Mouse (Mus musculus) kidney, embryonic 14.5 days (tissue): ENCODE measurements around the gene Ccne1. TPM values are rescaled to one million over a fixed set of nuclear protein-coding genes. Genes with fewer than 3 reads are reported as not detected.

Source experiments
- ATAC-seq: fragments of 200-750 bp; cut with Nextera tagmentation; 2 replicates; pipeline ENCODE4 v1.8.0; 2017; ENCODE audit warnings: moderate number of reproducible peaks, mild to moderate bottlenecking, moderate TSS enrichment, moderate library complexity; ENCODE audit not compliant: low FRiP score, low TSS enrichment
- H3K27ac ChIP-seq: fragments of 300-500 bp; sonication (generic); 2 replicates; pipeline ENCODE4 v1.5.1; 2014; ENCODE audit warnings: low read depth, mild to moderate bottlenecking, low read length, moderate library complexity, mixed read lengths
- H3K27me3 ChIP-seq: fragments of 300-500 bp; sonication (generic); 2 replicates; pipeline ENCODE4 v1.6.1; 2014; ENCODE audit warnings: mild to moderate bottlenecking, low read length; ENCODE audit not compliant: control insufficient read depth, insufficient read depth
- H3K36me3 ChIP-seq: fragments of 300-500 bp; sonication (generic); 2 replicates; pipeline ENCODE4 v1.6.1; 2014; ENCODE audit warnings: low read length, mixed read lengths; ENCODE audit not compliant: control insufficient read depth, insufficient read depth
- H3K4me1 ChIP-seq: fragments of 300-500 bp; sonication (generic); 2 replicates; pipeline ENCODE4 v1.6.1; 2014; ENCODE audit warnings: low read length, mixed read lengths; ENCODE audit not compliant: control insufficient read depth, insufficient read depth
- H3K4me2 ChIP-seq: fragments of 300-500 bp; sonication (generic); replicated peaks from 2 replicates; pipeline ENCODE4 v1.6.1; 2014; ENCODE audit warnings: low read depth, mild to moderate bottlenecking, low read length
- H3K4me3 ChIP-seq: fragments of 300-500 bp; sonication (generic); 2 replicates; pipeline ENCODE4 v1.5.1; 2014; ENCODE audit warnings: mild to moderate bottlenecking, low read length
- H3K9ac ChIP-seq: fragments of 300-500 bp; sonication (generic); 2 replicates; pipeline ENCODE4 v1.6.1; 2014; ENCODE audit warnings: low read depth, mild to moderate bottlenecking, low read length, moderate library complexity
- H3K9me3 ChIP-seq: fragments of 300-500 bp; sonication (generic); 2 replicates; pipeline ENCODE4 v1.6.1; 2016; ENCODE audit warnings: low read length; ENCODE audit not compliant: control insufficient read depth
- WGBS: fragments of 180-500 bp; shearing (Covaris S2); extraction: QIAGEN DNeasy Blood & Tissue Kit; methylation state at CpG from one replicate; pipeline ENCODE4 v1.1.7; 2014; 5-methylcytosine and 5-hydroxymethylcytosine counted together
- polyA plus RNA-seq: library from polyadenylated mRNA; unstranded; fragments of >200 nt; fragmentation: Nextera tagmentation; extraction: Ambion mirVana; gene quantifications from 2 replicates; pipeline ENCODE4 v1.2.1, GENCODE M21; 2014

Gene Ccne1
- 89.3 and 100 TPM in 2 replicates for polyA plus RNA-seq

- Histone ChIP-seq H3K4me1 (peaks cover 20% of the 10 kb centered on the region), H3K4me2 (peak within 1 kb of the TSS; percentile 92), H3K4me3 (peak within 1 kb of the TSS; percentile 89), H3K27ac (peak within 1 kb of the TSS; percentile 78), H3K27me3 (no peaks in the 10 kb centered on the region), H3K9ac (peak within 1 kb of the TSS; percentile 88), H3K36me3 (peaks cover 12% of the 10 kb centered on the region; the same call in 1 of the 2 replicates), H3K9me3 (no peaks in the 10 kb centered on the region)
- peak; percentile 93 for ATAC-seq
- under 1% methylated on average over 87 of the region's 102 CpGs for WGBS
These were observed at the start of gene Ccne1 for GRCm38 (mm10) chr7:38107371-38108259. Gene Ccne1 (minus strand): TSS chr7:38107534.

GRCm38 (mm10) chr7:38155829-38156228 lies 48.5 kb upstream of the Ccne1 start:
- Histone ChIP-seq H3K9me3 (no peaks in the 10 kb centered on the region), H3K4me2 (no peak overlapping the region), H3K27me3 (no peaks in the 10 kb centered on the region), H3K27ac (no peak overlapping the region), H3K36me3 (no peaks in the 10 kb centered on the region), H3K4me1 (no peaks in the 10 kb centered on the region), H3K4me3 (no peak overlapping the region), H3K9ac (no peak overlapping the region)
- 86% methylated on average over 5 of the region's 5 CpGs for WGBS
- no peak for ATAC-seq

- WGBS, result 87% methylated on average over 3 of the region's 3 CpGs
- no peak for ATAC-seq
These were observed 45.2 kb upstream of the Ccne1 start for GRCm38 (mm10) chr7:38152571-38152970.

GRCm38 (mm10) chr7:38151706-38152312 lies 44.5 kb upstream of the Ccne1 start:
- Histone ChIP-seq H3K4me2 (no peak overlapping the region), H3K27ac (no peak overlapping the region), H3K4me3 (no peak overlapping the region), H3K9me3 (no peaks in the 10 kb centered on the region), H3K9ac (no peak overlapping the region), H3K4me1 (no peaks in the 10 kb centered on the region), H3K27me3 (no peaks in the 10 kb centered on the region), H3K36me3 (no peaks in the 10 kb centered on the region)
- WGBS, result 59% methylated on average over 13 of the region's 14 CpGs
- no peak for ATAC-seq

More at GRCm38 (mm10) chr7:38152571-38152970, 45.2 kb upstream of the Ccne1 start:
- Histone ChIP-seq H3K4me2 (no peak overlapping the region), H3K9me3 (no peaks in the 10 kb centered on the region), H3K4me3 (no peak overlapping the region), H3K27me3 (no peaks in the 10 kb centered on the region), H3K27ac (no peak overlapping the region), H3K4me1 (no peaks in the 10 kb centered on the region), H3K36me3 (no peaks in the 10 kb centered on the region), H3K9ac (no peak overlapping the region)

- Histone ChIP-seq H3K9me3 (no peaks in the 10 kb centered on the region), H3K4me3 (no peak overlapping the region), H3K4me1 (no peaks in the 10 kb centered on the region), H3K27me3 (no peaks in the 10 kb centered on the region), H3K36me3 (no peaks in the 10 kb centered on the region), H3K9ac (no peak overlapping the region), H3K27ac (no peak overlapping the region), H3K4me2 (no peak overlapping the region)
- 90% methylated on average over 6 of the region's 6 CpGs for WGBS
- no peak for ATAC-seq
These were observed 40.1 kb upstream of the Ccne1 start for GRCm38 (mm10) chr7:38147477-38147876.

- H3K9me3 ChIP-seq, result no peaks in the 10 kb centered on the region
- no peaks in the 10 kb centered on the region for H3K27me3 ChIP-seq
- peak; percentile 68 for ATAC-seq
- no peaks in the 10 kb centered on the region for H3K4me1 ChIP-seq
- H3K36me3 ChIP-seq, result no peaks in the 10 kb centered on the region
- WGBS, result 63% methylated on average over 13 of the region's 13 CpGs
- no peak overlapping the region for H3K4me3 ChIP-seq
- no peak overlapping the region for H3K4me2 ChIP-seq
- H3K9ac ChIP-seq, result no peak overlapping the region
- H3K27ac ChIP-seq, result no peak overlapping the region
These were observed 34.6 kb upstream of the Ccne1 start for GRCm38 (mm10) chr7:38141747-38142545.

- Histone ChIP-seq H3K4me3 (no peak overlapping the region), H3K4me2 (no peak overlapping the region), H3K36me3 (no peaks in the 10 kb centered on the region), H3K27ac (no peak overlapping the region), H3K9ac (no peak overlapping the region), H3K27me3 (no peaks in the 10 kb centered on the region), H3K9me3 (no peaks in the 10 kb centered on the region), H3K4me1 (no peaks in the 10 kb centered on the region)
- WGBS, result 35% methylated on average over 9 of the region's 9 CpGs
- no peak for ATAC-seq
These were observed 33.0 kb upstream of the Ccne1 start for GRCm38 (mm10) chr7:38140324-38140723.

GRCm38 (mm10) chr7:38134471-38134870 lies 27.1 kb upstream of the Ccne1 start:
- no peak overlapping the region for H3K9ac ChIP-seq
- H3K36me3 ChIP-seq, result no peaks in the 10 kb centered on the region
- H3K27ac ChIP-seq, result no peak overlapping the region
- no peak for ATAC-seq
- no peak overlapping the region for H3K4me2 ChIP-seq
- H3K27me3 ChIP-seq, result no peaks in the 10 kb centered on the region
- 94% methylated on average over 5 of the region's 5 CpGs for WGBS
- 0 out of 2 replicates have a peak, but pooled peaks cover 3% of the 10 kb centered on the region for H3K4me1 ChIP-seq
- H3K9me3 ChIP-seq, result no peaks in the 10 kb centered on the region
- no peak overlapping the region for H3K4me3 ChIP-seq
